Mouse (Mus musculus) embryonic facial prominence, embryonic 11.5 days (tissue): ENCODE measurements around the gene Gm20547. TPM values are rescaled to one million over a fixed set of nuclear protein-coding genes. Genes with fewer than 3 reads are reported as not detected.
A peak's percentile ranks its signal among the peaks of the same experiment; 100 is the strongest.

Experiments used
- ATAC-seq: fragments of 200-750 bp; cut with Nextera tagmentation; replicated peaks from 2 replicates; pipeline ENCODE4 v1.8.0; 2017; ENCODE audit warnings: low read depth; ENCODE audit not compliant: insufficient number of reproducible peaks, low FRiP score, low TSS enrichment
- DNase-seq: peaks from one replicate; pipeline ENCODE4 v3.0.0-alpha.2; 2015; ENCODE audit warnings: low spot score
- H3K27ac ChIP-seq: fragments of 300-500 bp; sonication (generic); replicated peaks from 2 replicates; pipeline ENCODE4 v1.5.1; 2014; ENCODE audit warnings: mild to moderate bottlenecking, low read depth, low read length, control low read depth
- H3K27me3 ChIP-seq: fragments of 300-500 bp; sonication (generic); 2 replicates; pipeline ENCODE4 v1.6.1; 2014; ENCODE audit warnings: mild to moderate bottlenecking, low read length, moderate library complexity, mixed read lengths; ENCODE audit not compliant: control insufficient read depth, insufficient read depth
- H3K36me3 ChIP-seq: fragments of 300-500 bp; sonication (generic); replicated peaks from 2 replicates; pipeline ENCODE4 v1.6.1; 2014; ENCODE audit warnings: low read depth, mild to moderate bottlenecking, low read length, moderate library complexity, mixed read lengths; ENCODE audit not compliant: control insufficient read depth, insufficient read depth
- H3K4me1 ChIP-seq: fragments of 300-500 bp; sonication (generic); 2 replicates; pipeline ENCODE4 v1.6.1; 2014; ENCODE audit warnings: low read length, mixed read lengths; ENCODE audit not compliant: control insufficient read depth, insufficient read depth
- H3K4me2 ChIP-seq: fragments of 300-500 bp; sonication (generic); 2 replicates; pipeline ENCODE4 v1.6.1; 2014; ENCODE audit warnings: low read depth, mild to moderate bottlenecking, control low read depth, low read length, moderate library complexity
- H3K4me3 ChIP-seq: fragments of 300-500 bp; sonication (generic); 2 replicates; pipeline ENCODE4 v1.5.1; 2014; ENCODE audit warnings: low read depth, low read length, control low read depth
- H3K9ac ChIP-seq: fragments of 300-500 bp; sonication (generic); replicated peaks from 2 replicates; pipeline ENCODE4 v1.6.1; 2014; ENCODE audit warnings: mild to moderate bottlenecking, control low read depth, low read length
- H3K9me3 ChIP-seq: fragments of 300-500 bp; sonication (generic); replicated peaks from 2 replicates; pipeline ENCODE4 v1.6.1; 2016; ENCODE audit warnings: mild to moderate bottlenecking, low read length, inconsistent platforms, mixed read lengths; ENCODE audit not compliant: control insufficient read depth
- WGBS: fragments of 180-500 bp; shearing (Covaris S2); extraction: QIAGEN DNeasy Blood & Tissue Kit; methylation state at CpG from one replicate; pipeline ENCODE4 v1.1.7; 2014; 5-methylcytosine and 5-hydroxymethylcytosine counted together
- polyA plus RNA-seq: library from polyadenylated mRNA; unstranded; fragments of >200 nt; fragmentation: Nextera tagmentation; extraction: Ambion mirVana; gene quantifications from 2 replicates; pipeline ENCODE4 v1.2.1, GENCODE M21; 2014

The Gm20547 gene
- polyA plus RNA-seq, 1 experiment from 2014 or later, result not detected

DNA sequence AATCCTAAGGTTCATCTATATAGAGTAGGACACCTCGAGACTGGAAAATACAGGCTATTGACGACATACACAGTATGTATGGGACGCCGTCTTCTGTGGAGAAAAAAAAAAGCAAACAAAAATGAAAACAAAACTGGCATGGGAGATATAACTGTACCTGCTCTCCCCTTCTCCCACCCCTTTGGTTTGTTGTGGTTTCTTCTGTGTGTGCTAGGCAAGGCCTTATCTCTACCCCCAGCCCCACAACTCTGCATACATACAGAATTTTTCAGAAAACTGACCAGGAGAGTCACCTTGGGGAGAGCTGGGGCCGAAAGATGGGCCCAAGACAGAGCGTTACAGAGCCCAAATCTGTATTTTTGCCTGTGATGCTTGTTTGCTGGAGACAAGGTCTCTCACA lies 2.9 kb upstream of the Gm20547 start:
- ATAC-seq (no peak), DNase-seq (no peak)
- Histone ChIP-seq H3K27ac (no peak overlapping the region), H3K36me3 (no peaks in the 10 kb centered on the region), H3K4me2 (no peak overlapping the region), H3K4me1 (peaks cover 3% of the 10 kb centered on the region), H3K27me3 (no peaks in the 10 kb centered on the region), H3K9me3 (no peaks in the 10 kb centered on the region), H3K4me3 (no peak overlapping the region), H3K9ac (no peak overlapping the region)
- WGBS, result 85% methylated on average over 6 of the region's 6 CpGs

DNA sequence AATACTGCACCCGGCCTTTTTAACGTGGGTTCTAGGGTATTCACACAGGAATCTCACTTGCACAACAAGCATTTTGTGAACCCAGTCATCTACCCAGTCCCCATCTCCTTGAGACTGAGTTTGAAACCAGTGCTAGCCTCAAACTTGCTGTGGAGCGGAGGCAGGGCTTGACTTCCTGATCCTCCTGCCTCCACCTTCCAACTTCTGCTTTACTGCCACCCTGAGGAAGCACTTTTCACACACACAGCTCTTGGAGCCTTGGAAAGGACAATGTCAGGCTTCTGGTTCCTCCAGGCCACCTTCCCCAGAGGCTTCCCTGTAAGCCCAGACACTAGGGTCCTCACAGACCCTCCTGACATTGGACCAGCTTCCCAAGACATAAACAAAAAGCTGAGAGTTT lies 1.5 kb upstream of the Gm20547 start:
- H3K27me3 ChIP-seq, result no peaks in the 10 kb centered on the region
- no peaks in the 10 kb centered on the region for H3K9me3 ChIP-seq
- H3K27ac ChIP-seq, result no peak overlapping the region
- DNase-seq (no peak), ATAC-seq (no peak)
- H3K4me1 ChIP-seq, result peaks cover 6% of the 10 kb centered on the region
- H3K4me3 ChIP-seq, result no peak overlapping the region
- H3K9ac ChIP-seq, result no peak overlapping the region
- WGBS, result 63% methylated on average over 3 of the region's 3 CpGs
- H3K4me2 ChIP-seq, result no peak overlapping the region
- no peaks in the 10 kb centered on the region for H3K36me3 ChIP-seq

DNA sequence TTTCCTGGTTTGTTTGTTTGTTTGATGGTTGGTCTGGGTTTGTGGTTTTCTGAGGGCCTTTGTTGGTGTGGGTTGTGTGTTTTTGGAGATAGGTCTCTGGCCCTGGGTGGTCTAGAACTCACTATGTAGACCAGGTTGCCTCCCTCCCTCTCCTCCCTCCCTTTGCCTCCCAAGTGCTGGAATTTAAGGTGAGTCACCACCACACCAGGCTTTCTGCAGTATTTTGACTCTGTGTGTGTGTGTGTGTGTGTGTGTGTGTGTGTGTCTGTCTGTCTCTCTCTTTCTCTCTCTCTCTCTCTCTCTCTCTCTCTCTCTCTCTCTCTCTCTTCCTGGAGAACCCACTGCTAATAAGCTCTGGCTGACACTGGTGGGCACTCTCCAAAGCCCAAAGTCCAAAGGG lies 676 bp downstream of the Gm20547 start:
- Histone ChIP-seq H3K9ac (no peak overlapping the region), H3K4me1 (peaks cover 6% of the 10 kb centered on the region), H3K27ac (no peak overlapping the region), H3K27me3 (no peaks in the 10 kb centered on the region), H3K4me3 (no peak overlapping the region), H3K4me2 (no peak overlapping the region), H3K36me3 (no peaks in the 10 kb centered on the region), H3K9me3 (no peaks in the 10 kb centered on the region)
- DNase-seq (no peak), ATAC-seq (no peak)

DNA sequence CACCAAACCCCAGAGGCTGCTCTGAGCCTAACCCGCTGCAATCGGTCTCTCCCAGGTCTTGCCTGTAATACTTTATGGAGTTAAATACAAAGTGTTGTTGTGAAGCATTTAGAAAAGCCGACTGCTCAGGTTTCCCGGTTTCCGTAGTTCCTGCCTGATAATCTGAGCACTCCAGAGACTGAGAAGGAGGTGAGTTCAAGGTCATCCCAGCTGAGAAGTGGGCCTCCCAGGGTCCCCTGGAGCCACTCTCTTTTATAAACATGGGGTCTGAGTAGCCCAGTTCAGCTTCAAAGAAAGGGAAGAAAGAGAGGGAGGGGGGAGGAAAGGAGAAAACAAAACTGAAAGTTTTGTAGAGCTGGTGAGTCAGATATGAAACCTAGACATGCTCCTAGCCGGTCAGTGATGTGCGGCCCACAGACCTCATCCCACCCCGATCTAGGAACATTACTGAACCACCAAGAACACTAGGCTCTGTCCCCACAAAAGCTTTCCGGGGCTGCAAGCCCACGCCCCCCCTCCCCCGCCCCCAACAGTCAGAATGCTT lies 2.4 kb downstream of the Gm20547 start, which contains the start of gene Zbtb12:
Gene Zbtb12, plus strand, starts transcription at position 148 of the 544 bp plus-strand sequence.
- no peaks in the 10 kb centered on the region for H3K27me3 ChIP-seq
- H3K4me3 ChIP-seq, result no peak within 1 kb of the TSS
- WGBS, result 46% methylated on average over 11 of the region's 11 CpGs
- H3K9me3 ChIP-seq, result no peaks in the 10 kb centered on the region
- no peak within 1 kb of the TSS for H3K27ac ChIP-seq
- H3K36me3 ChIP-seq, result no peaks in the 10 kb centered on the region
- ATAC-seq, result 0 out of 2 replicates have a peak, but pooled peaks have one; percentile 31
- H3K4me1 ChIP-seq, result peaks cover 6% of the 10 kb centered on the region
- DNase-seq, result peak; percentile 46
- no peak within 1 kb of the TSS for H3K4me2 ChIP-seq
- no peak within 1 kb of the TSS for H3K9ac ChIP-seq

DNA sequence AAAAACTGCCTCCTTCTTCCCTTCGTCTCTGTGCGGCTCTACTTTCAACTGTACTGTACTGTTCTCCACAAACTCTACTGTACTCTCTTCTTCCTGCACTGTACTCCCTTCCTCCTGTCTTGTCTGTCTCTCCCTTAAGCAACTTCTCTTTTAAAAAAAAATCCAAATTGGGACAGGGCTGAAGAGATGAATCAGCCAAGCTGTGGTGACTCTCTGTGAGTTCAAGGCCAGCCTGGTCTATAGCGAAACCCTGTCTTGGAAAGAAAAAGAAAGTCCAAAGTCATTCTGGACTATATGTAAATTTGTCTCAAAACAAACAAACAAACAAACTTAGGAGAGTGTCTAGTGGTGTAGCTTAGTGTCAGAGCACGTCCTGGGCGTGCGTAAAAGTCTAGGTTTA lies 7.5 kb downstream of the Gm20547 start:
- H3K9ac ChIP-seq, result no peak overlapping the region
- no peak overlapping the region for H3K27ac ChIP-seq
- H3K4me3 ChIP-seq, result no peak overlapping the region
- ATAC-seq, result no peak
- no peaks in the 10 kb centered on the region; the same call in 1 of the 2 replicates for H3K4me1 ChIP-seq
- no peak overlapping the region for H3K4me2 ChIP-seq
- no peaks in the 10 kb centered on the region for H3K36me3 ChIP-seq
- 89% methylated on average over 6 of the region's 6 CpGs for WGBS
- DNase-seq, result no peak
- H3K27me3 ChIP-seq, result no peaks in the 10 kb centered on the region
- no peaks in the 10 kb centered on the region for H3K9me3 ChIP-seq

DNA sequence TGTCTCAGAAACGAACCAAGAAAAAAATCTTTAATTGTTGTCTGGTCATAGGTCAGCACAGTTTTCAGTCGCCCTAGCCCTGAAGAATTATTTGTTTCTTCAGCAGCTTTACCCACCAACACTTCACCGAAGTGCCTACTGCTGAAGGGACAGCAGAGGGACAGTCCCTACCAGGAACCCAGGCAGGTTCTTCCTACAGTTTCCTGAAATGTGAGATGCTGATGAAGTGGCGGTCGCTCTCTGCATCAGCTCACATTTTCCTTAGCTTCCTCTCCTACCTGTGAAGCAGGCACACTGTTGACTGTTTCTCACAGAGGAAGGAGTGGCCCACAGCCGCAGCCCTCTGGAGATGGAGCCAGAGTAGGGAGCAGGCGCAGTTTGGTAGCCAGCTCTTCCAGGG lies 15.9 kb downstream of the Gm20547 start:
- no peak overlapping the region for H3K4me2 ChIP-seq
- DNase-seq (no peak), ATAC-seq (no peak)
- H3K36me3 ChIP-seq, result no peaks in the 10 kb centered on the region
- H3K4me1 ChIP-seq, result no peaks in the 10 kb centered on the region
- H3K4me3 ChIP-seq, result no peak overlapping the region
- H3K9ac ChIP-seq, result no peak overlapping the region
- H3K9me3 ChIP-seq, result no peaks in the 10 kb centered on the region
- 55% methylated on average over 7 of the region's 7 CpGs for WGBS
- H3K27ac ChIP-seq, result no peak overlapping the region
- no peaks in the 10 kb centered on the region for H3K27me3 ChIP-seq

DNA sequence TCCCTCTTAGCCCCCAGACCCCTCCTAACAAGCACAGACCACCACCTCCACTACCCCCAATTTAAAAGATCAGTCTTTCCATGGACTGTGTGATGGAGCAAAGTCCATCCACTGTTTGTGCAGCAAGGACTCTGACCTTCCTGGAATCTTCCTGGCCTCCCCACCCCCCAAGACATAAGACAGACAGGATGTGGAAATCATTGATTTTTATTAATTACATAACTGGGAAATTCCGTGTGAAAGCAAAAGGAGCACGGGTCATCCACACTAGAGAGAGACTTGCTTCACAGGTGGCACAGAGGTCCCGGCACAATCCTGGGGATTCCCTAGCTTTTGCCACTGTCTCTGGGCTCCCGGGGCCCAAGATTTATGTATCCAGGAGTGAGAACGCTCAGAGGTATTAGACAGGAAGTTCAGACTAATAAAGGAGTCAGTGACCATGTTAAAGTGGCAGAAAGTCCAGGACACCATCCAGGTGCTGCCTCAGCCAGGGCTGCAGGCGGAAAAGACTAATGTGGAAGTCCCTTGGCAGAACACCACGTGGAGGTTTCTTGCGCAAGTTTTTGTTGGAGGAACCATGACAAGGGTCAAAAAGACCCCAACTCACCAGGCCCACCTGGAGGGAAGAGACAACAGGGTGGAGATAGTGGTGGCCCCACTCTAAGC lies 19.3 kb downstream of the Gm20547 start, which contains the start of gene Cfb:
Gene Cfb, minus strand, starts transcription at position 103 of the 666 bp plus-strand sequence.
- H3K27me3 ChIP-seq, result no peaks in the 10 kb centered on the region
- DNase-seq (no peak), ATAC-seq (no peak)
- H3K9ac ChIP-seq, result no peak within 1 kb of the TSS
- H3K4me2 ChIP-seq, result no peak within 1 kb of the TSS
- H3K36me3 ChIP-seq, result no peaks in the 10 kb centered on the region
- no peak within 1 kb of the TSS for H3K27ac ChIP-seq
- no peak within 1 kb of the TSS for H3K4me3 ChIP-seq
- 71% methylated on average over 8 of the region's 8 CpGs for WGBS
- no peaks in the 10 kb centered on the region for H3K4me1 ChIP-seq
- no peaks in the 10 kb centered on the region for H3K9me3 ChIP-seq

DNA sequence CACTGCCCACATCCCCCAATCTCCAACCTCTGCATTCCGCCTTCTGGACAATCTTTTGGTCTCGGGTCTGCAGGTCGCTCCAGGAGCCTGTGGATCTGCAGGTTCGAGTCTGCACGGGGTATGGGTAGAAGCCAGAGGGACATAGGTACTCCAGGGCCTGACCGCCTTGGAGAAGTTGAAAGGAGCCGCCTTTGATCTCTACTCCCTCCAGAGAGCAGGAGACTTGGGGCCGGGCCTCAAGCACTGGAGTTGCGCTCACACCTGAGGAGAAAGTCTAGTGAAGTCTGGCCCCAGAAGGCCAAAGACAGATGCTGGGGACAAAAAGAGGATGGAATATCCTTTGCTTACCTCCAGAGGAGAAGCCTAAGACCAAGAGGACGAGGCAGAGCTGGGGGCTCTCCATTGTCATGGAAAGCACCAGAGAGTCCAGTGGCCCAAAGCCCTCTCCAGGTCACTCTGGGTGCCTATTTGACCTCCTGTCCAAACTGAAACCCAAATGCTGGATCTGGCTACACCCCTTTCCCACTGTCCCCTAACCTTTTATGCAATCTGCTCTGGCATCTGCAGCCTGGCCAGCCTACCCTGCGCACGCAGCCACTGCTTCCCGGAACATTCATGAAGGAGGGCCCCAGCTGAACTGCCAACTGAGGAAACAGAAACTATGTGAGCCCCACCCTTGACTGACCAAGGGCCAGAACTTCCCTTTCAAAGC lies 20.0 kb downstream of the Gm20547 start:
- no peaks in the 10 kb centered on the region for H3K9me3 ChIP-seq
- H3K27ac ChIP-seq, result no peak overlapping the region
- H3K4me3 ChIP-seq, result no peak overlapping the region
- no peaks in the 10 kb centered on the region for H3K4me1 ChIP-seq
- H3K9ac ChIP-seq, result no peak overlapping the region
- H3K4me2 ChIP-seq, result no peak overlapping the region
- H3K36me3 ChIP-seq, result no peaks in the 10 kb centered on the region
- ATAC-seq, result no peak
- WGBS, result 69% methylated on average over 13 of the region's 13 CpGs
- no peak for DNase-seq
- no peaks in the 10 kb centered on the region for H3K27me3 ChIP-seq
